Mouse (Mus musculus) c-Kit-positive CD71-negative TER-119-negative erythroid progenitor cells, embryonic 14.5 days (primary cell): ENCODE results near the gene Fnip2.

ENCODE experiments used
- DNase-seq: peaks from one replicate; pipeline ENCODE4 v3.0.0-alpha.2; 2013; ENCODE audit warnings: low read depth

The Fnip2 gene

DNA sequence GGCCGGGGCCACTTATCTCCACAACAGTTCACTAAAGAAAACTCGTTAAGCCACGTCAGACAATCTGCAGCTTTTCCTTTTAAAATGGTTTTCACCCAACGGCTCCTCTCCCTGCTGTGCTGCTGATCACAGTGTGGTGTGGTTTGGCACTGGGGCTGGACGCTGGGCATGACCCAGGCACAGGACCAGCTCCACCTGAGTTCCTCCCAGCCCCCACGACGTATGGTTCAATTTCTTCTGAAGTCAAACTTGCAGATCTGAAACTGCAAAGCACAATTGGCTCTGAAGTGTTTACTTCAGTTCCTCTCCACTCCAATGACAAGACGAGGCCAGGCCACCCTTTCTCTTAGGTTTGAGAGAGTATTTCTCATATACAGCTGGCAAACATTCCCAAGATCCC lies 39.1 kb downstream of the Fnip2 start:
- no peak for DNase-seq

DNA sequence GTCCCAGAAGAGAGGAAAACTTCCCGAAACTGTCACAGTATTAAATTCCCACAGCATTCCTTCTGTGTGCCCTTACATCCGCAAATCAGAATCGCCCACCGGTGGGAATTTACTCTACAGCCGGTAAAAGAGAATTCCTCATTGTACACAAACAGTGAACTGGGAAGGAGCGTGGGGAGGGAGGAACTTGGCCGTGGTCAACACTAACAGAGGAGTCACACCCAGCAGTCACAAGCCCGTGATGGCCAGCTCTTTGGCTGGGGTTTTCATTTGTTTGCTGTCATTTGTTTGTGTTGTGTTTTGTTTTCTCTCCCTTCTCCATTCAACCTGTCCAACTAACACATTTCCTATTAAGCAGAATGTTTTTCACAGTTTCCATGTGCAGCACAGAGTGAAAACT lies 39.7 kb downstream of the Fnip2 start:
- no peak for DNase-seq

DNA sequence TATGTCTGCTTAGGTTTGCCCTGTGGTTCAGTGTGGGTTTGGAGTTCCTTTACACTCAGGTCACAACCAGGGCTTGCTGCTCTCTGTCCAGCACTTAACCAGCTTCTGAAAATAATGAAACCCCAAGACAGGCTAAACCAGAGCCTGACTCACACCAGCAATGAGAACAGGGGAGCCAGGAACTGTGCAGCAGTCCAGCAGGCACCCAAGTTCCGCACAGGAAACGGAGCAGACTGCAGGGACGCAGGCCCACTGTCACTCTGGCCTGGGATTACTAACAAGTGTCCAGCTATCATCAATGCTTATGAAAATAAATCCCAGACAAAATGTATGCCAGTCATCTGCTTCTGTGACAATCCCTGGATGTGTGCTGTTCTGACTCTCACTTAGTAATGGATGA lies 40.1 kb downstream of the Fnip2 start:
- no peak for DNase-seq

DNA sequence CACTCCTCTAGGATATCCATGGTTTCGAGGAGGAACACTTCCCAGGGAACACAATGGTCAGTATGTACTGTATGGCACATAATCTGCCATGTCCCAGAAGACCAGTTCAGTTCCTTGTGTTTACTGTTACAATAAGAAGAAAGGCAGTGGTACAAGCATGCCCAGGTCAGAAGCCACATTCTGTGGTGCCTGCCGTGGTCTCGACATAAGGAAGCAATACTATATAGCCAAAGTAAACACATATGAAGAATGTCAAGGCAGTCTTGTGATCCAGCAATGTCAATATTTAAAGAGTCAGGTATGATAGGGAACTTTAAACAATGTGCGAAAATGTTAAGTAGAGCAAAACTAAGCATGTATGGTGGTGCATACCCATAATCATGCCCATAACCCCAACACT lies 44.2 kb downstream of the Fnip2 start:
- no peak for DNase-seq

DNA sequence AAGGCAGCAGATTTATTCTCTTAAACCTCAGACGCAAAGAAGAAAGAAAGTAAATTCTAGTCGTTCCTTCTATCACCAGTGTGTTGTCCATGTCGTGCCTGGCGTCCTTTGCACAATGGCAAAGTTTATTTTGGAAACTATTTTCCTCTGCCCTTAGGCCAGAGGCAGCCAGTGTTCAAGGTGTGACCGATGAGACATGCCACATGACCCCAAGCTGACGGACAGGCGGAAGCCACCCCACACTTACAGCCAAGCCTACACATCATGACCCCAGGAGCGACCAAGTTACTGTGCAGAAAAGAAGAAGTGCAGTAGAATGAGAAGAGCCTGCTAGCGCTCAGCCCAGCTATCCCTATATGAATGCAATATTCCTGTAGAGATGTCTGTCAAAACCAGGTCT lies 47.7 kb downstream of the Fnip2 start:
- no peak for DNase-seq

DNA sequence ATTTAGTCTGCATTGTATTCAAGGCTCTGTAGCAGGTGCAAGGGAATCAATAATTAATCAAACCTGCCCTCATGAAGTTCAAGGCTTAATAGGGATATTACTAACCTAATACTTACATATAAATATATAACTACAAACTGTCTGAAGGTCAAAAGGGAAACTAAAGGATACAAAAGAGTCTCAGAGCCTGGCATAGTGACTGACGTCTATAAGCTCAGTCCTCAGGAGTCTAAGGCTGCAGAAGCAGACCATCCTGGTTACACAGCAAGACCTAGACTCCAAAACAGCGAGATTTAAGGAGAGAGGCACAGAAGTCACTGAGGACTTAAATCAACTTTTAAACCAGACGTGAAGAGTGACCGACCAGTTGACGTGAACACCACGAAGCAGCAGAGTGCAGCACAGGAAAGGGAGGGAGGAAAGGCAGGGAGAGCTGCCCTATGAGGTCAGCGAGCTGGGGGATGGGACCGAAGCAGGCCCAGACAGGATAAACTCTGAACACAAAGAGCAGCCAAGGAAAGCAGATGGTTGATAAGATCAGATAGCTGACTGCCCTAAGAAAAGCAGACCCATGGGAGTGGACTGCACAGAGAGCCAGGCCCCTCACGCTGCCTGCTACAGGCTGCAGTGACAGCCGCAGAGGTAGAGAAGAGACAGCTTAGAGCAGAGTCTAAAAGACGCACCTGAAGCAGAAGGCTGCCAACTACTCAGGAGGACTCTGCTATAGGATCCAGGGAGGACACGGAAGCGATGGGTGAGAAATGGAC lies 48.7 kb downstream of the Fnip2 start:
- DNase-seq = no peak

DNA sequence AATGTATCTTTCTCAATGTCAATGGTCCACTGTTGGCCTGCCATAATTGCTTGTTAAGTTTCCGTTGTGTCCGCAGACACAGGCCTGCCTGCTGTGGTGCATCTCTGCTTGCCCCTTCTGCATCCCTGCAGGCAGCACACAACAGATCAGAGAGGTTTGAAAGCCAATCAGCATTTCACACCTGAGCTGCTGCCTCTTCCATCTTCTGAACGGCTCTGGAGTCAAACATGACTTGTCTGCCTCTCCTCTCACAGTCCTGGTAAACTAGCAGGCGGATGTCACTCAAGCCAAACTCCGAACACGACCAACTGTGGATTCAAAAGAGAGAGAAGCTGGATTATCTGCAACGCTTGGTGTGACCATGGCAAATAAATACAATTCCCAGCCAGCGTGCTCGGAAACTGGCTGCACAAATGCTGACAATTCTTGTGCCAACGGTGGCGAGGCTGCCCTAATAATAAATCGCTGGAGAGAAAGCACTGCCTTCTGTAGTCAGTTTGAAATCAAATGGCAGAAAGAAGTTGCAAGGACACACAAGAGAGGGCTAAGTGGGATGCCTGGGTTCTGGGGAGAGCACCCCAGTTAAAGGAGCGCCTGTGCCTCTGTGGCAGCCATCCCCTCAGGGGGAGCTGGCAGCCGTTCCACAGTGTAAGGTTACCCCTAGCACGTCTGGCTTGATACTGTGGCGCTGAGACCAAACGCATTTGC lies 49.6 kb downstream of the Fnip2 start:
- DNase-seq = no peak

DNA sequence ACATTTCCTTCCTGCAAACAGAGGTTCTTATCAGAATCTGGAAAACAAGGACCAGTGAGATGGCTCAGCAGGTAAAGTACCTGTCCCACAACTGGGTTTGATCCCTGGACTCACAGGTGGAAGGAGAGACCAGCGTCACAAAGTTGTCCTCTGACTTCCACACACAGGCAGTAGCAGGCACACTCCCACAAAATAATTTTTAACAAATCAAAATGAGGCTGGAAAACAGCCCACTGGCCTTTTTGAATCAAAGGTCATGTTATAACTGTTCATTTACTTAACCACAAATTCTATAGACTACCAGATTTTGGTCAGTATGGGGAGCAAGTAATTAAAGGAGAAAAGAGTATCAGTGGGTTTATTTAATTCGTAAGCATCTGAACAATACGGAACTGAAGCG lies 50.6 kb downstream of the Fnip2 start:
- no peak for DNase-seq

DNA sequence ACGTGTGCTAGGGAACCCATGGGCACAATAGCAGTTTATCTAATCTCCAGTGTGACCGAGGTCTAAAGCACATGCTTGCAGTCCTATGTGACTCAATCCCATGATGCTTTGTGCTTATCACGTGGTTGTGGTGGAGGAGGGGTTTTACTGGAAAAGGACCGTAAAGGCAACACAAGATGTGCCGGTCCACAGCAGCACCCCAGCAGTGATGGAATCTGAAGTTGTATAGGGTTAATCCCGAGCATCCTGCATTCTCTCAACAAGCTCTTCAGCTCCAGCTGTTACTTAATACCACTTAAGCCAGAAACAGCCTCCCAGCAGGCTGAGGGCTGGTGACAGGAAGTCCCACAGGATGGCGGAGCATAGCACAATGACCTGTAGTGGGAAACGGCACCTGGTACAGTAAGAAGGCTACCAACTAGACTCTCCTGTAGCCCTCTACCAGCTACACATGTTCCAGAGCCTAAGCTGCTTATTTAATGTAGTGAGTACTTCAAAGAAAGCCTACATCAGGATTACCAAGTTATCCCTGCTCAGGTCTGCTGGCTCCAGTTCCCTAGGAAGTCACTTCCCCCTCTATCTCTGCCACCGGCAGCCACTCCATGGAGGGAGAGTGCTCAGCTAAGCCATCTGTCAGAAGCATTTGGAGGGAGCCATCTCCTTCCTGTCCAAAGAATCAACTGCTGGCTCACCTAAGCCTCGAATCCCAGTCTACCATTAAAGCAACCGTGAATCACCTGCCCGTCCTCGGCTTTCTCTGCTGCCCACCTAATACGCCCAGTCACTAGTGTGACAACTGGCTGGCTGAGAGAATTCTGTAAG lies 51.3 kb downstream of the Fnip2 start:
- DNase-seq = no peak

DNA sequence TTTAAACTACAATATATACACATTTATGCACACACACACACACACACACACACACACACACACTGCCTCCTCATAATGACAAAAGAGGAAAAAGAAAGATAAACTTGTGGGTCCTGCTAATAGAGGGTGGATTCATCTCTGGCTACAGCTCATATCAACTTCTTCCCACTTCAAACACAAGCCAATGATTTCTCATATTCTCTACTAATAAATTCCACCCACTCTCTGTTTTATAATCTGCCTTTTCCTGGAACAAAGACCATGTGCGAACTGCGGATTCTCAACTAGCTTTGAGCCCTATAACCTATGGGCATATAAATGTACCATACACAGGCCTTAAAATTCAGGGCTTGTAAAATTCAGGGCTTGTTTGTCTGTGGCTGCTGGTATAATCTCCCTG lies 53.3 kb downstream of the Fnip2 start:
- DNase-seq = no peak

DNA sequence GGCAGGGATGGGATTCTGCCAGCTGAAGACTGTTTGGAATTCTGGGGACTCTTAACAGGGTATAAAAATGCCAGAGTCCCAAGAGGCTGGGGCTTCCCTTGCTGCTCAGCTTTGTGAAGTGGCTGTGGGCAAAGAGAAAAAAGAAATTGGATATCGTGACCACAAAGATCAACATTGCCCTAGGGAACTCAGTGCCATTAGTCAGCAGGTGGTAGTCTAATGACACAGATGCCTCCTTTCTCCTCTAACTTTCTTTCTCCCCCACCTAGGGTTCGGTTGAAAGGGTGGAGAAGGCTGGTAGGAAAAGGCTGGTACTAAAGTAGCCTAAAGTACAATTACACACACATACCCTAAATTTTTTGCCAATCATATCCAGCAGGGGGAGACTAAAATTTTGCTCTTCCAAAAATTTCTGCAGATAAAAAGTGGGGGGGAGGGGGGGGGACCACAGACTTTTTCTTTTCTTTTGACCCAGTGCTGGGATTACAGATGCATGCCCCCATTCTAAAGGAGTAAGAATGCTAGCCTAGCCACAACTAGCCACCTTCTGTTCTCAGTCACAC lies 66.3 kb downstream of the Fnip2 start:
- no peak for DNase-seq

DNA sequence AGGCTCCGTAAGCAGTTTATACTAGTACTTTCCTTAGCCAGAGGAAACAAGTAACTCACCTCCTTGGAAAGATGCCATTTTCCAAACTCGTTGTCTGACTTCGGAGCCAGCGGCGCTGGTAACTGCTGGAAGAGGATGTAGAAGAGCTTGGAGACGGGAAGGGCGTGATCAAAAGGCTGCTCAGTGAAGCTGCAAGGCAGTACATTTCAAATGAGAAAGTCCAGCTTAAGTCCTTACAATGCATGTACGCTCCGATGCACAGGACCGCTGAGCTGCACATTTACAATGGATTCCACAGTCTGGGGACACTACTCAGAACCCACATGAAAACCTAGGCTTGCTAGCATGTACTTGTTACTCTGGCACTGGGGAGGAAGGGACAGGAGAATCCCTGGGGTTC lies 67.3 kb downstream of the Fnip2 start:
- no peak for DNase-seq

DNA sequence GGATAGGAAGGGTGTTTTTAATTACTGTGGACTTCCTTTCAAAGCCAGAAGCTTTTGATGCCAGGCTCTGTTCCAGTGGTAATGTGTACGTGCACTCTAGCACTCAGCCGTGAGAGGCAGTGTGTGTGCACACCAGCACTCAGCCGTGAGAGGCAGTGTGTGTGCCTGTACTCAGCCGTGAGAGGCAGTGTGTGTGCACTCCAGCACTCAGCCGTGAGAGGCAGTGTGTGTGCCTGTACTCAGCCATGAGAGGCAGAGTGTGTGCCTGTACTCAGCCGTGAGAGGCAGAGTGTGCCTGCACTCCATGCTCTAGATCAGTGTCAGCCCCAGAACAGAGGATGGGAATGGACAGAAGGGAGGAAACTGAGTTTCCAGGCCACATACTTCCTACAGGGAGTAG lies 70.9 kb downstream of the Fnip2 start:
- DNase-seq = no peak

DNA sequence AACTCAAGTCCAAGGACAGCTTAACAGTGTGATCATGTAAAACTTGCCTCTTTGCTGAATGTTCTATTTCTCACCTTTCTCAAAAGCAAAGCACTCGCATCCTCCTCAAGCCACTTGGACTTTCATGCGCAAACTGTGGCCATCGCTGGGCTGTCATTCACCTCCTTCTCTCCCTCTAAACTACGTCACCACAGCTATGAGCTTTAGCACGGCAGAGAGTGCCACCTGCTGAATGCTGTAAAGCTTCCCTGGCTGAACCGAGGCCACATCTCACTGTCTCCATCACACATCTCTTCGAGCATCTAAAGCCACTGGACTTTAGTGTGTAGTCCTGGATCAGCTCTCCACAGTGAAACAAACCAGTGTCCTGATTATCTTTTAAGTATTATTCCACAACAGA lies 72.4 kb downstream of the Fnip2 start:
- DNase-seq = no peak

DNA sequence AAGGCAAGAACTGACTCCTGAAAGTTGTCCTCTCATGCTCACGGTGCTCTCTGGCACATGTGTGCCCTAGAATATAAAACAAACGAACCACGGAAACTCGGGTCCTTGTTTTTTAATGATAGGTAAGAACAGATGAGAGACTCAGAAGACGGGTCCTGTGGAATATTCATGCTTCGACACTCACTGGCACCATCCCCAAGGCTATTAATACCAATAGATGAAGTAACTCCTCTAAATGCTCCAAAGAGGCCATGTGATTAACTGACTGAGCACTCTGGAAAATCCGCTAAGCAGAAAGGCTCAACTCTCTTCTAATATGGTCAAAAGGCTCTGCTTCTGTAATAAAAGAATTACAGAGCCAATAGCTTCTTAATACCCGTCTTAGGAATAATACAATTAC lies 73.6 kb downstream of the Fnip2 start:
- DNase-seq = no peak

DNA sequence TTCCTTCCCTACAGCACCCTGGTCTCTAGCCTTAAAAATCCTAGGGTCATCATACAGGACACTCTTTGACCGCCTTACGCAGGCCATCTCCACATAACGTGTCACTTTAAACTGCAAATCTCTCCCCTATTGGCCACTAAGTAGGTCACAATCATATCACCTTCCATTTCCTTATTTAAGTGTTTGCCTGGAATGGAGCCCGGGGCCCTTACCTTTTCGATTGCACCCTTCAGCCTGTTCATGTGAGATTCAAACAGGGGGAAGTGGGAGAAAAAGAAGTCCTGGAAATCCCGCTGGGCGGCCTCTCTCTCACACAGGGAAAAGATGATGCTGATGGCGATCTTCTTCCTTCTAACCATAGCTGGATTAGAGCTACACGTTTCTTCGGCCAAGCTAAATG lies 74.5 kb downstream of the Fnip2 start:
- DNase-seq = no peak

DNA sequence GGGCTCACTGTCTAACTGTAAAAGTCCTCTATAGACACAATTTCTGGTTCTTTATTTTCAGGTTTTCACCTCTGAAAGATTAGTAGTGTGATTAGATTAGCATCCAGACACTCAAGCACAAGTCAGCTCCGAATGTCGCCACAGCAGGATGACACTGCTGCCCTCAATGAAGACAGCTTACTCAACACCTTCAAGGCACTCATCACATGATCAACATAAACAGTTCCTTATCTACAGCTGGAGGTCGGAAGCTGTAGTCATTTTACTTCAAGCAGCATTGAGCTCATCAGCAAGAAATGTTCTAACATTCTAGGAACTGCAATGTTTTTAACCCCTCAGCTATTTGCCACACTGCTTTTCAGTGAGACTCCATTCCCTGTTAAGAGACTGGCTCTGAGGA lies 76.0 kb downstream of the Fnip2 start:
- DNase-seq = no peak

DNA sequence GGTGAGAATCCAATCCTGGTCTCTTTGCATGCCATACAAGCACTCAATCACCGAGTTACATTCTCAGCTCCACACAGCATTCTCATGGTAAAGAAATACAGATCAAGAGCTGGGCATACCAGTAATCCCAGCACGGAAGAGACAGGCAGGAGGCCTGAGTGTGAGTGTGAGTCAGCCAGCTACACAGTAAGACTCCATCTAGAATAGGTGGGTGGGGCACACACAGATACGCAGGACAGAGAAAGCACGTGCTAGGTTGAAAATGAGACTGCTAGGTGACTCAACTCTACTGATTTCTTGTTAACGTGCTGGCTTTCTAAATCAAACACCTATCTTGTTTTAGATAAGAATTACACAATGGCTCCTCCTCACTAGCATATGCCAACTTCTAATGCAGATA lies 77.5 kb downstream of the Fnip2 start:
- DNase-seq = no peak

DNA sequence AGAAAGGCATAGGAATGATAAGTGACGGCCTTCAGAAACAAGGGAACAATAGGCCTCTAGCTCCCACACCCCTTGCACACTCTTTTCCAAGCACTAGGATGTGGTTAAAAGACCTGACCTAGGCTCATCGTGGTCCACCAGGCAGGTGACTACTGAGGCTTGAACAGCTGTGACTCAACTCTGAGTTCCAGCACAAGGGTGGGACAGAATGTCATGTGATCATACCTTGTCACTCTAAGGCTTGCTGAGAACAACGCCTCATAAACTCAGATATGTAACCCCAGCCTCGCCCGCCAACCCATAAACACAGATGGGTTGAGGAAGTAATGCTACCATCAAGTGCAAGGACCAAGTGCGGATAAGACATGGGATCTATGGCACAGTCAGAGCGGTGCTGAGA lies 79.6 kb downstream of the Fnip2 start:
- no peak for DNase-seq

DNA sequence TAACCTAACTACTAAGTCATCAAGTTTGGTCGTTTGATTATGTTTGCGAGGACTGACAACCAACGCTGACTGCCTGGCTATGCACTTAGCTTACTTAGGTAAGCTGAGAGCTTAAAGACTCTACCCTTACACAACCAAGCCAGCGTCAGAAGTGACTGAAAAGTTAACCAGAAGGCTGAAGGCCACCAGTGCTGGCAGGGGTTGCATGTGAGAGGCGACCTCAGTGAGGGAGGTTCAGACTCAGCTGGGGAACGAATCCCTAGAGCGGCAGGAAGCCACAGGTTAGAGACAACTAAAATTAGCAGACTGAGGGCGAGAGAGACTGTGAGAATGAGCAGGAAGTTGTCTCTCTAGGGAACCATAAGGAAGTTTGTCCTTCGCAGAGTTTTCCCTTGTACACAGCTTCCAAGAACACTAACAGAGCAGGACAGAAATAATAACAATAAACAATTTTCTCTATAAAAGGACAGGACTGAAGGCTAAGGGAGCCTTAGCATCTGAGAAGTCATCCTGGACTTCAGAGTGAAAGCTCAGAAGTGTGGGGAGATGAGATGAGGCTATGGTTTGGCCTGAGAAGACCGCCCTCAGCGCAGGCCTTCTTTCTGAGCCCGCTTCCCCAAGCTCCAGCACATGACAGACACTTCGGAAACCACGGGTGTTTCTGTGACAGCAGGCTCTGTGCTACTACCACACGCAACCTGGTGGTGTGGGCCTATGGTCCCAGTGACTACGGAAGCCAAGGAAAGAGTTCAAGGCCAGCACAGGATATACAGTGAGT lies 83.1 kb downstream of the Fnip2 start:
- DNase-seq = no peak

DNA sequence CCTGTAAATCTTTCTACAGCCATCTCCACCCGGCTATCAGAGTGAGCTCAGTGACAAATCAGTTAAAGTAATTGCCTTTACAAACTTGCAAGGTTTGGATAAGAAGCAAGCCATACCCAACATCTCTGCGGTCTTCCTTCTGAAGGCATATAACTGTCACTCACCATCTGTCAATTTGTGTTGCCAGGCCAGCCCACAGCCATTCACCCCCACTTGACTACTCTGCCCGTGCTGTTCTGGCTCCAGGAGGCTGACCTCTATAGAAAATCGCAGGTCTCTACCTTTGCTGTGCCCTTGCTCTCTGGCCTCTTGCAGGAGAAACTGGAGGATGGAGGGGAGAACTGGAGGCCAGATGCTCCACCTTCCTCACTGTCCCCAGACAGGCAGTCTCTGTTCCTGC lies 88.7 kb downstream of the Fnip2 start:
- DNase-seq = no peak

DNA sequence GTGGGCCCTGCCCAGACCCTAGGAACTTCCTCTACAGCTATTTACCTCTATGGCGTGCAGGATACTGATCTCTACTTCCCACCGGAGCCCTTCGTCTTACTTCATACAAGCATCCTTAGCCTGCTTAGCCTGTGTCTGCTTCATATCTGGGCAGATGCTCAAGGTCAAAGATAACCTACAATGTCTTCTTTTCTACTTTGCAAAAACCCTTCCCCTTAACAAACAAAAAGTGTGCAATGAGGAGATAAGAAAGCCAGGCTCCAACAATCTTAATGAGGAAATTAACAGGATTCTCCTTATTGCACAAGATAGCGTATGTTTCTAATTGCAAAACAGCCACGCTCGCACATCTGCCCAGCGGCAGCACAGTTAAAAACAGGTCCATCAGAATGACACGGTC lies 89.2 kb downstream of the Fnip2 start:
- DNase-seq = no peak
